Mouse (Mus musculus): ENCODE measurements at regions not wholly inside any gene's neighbourhood (a gene's known extent, or its start where the extent isn't known, plus 50 kb on each side); places are given as distances from the start of the nearest gene placed in this dataset.

DNA sequence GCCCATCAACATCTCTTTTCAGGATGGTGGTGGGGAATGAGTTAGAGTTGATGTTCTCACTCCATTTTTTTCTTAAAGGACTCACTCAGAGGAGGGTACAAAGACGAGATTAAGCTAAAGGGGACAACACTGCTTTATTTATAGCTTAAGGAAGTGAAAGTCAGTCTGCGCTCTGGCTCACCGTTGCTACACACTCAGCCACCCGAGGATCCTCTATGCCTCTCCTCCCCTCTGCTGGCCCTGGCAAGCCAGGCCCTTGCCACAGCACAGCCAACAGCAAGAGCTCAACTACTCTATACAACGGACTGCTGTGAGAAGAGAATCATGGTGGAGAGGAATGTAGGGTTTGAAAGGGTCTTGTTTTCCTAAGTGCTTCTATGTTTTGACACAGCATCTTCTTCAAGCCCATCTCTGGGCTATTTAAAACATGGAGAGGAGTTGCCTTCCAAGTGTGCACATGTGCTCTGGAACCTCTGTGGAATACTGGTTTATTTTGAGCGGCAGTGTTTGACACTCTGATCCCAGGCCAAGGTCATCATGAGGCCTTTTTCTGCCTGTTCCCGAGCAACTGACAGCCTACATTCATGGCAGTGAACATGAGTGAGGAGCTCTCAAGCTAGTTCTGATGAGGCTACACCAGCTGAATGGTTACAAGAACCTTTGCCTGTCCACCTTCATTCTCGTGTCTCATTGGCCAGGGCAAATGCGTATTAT lies 291.9 kb upstream of the Klf4 start:
- no peak for DNase-seq (ENCODE audit: low read depth, low spot score)

DNA sequence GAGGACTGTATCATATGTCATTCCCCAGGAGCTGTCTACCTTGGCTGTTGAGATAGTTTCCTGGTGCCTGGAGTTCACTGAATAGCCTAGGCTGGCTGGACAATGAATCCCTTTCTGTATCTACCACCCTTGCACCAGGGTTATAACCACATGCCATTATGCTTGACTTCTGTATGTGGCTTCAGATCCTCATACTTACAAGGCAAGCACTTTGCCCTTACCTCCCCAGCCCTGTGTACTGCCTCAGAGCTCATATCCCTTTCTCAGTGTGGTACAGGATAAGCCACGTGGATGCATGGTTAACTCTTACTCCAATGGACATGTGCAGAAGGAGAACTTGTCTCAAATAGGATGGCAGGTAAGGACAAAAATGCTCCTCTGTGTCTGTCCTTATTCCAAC lies 291.3 kb upstream of the Klf4 start:
- no peak for DNase-seq (ENCODE audit: low read depth, low spot score)

DNA sequence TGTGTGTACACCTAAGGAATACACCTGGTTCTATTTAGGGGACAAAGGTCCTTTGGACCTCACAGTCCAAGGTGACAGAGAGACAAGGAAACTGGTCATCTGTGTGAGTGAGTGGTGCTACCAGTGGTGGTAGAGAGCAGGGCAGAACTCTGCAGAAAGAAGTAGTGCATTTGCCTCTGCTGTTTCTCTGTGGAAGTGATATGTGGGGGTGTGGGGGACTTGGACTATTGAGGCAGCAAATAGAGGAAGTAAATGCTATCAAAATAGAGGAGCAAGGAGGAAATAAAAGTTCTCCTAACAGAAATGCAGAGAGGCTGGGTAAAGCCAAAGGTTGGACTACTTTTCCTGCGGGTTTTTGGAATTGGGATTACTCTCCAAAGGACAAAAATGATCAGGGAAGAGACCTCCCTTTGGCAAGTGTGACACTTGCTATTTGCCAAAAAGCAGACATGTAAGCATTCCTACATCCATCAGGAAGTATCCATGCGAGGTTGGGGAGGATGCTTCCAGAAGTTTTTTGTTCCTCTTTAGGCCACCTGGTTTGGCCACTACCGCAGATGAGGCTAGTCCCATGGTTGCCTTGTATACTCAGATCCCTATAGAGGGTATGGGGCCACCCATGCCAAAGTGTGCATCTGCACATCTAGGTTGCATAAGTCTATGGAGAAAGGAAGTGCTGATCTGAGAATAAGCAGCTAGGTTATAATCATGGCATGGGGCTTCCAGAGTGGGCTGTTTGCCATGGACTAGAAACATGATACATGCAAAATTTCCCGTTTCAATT lies 285.0 kb upstream of the Klf4 start:
- DNase-seq (ENCODE audit: low read depth, low spot score) = no peak

DNA sequence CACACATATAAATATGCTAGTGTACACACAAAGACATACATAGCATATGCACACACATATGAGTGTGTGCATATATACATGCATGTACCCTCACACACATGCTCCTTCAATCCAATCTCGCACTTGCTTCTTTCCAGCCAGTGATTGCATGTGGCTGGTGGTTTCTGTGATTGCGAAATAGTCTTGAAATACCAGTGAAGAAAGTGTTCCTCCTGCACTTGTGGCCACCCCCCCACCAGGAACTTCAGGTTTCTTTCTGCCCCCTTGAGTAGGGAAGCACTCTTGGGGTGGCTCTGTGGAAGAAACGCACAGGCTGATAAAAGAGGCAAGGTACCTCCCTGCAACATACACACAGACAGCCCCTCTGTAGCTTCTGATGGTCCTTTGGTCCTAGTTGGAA lies 283.6 kb upstream of the Klf4 start:
- DNase-seq (ENCODE audit: low read depth, low spot score) = no peak

DNA sequence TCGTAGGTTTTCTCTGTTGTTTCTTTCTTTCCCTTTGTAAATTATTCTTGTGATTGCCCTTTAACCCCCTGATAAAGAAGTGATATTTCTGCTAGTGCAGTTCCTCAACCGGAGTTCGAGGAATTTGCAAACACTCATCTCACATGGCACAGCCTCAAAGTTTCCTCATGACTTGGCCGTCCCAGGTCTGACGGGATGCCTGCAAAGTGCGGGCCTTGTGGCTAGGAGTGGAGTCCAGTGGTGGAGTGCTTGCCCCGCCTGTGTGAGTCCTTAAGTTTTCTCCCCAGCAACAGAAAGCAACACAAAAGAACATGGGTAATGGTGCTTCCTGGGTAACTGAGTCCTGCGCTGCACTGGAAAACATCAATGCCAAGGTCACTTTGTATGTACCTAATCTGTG lies 280.6 kb upstream of the Klf4 start:
- DNase-seq (ENCODE audit: low read depth, low spot score) = no peak

DNA sequence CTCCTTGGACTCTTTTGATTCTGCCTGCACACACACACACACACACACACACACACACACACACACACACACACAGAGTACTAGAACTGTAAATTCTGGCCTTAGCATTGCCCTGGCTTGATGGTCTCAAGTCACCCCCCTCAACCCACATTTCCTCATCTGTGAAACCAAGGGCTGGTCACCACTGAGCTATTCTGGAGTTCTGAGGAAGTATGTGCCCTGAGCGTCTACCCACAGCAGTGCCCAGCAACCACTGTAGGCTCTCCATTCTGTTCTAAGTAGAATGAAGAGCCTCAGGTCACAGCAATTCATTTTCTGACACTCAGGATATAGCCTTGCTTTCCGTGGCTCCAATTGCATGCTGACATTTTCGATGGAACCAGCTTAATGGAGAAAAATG lies 279.4 kb upstream of the Klf4 start:
- no peak for DNase-seq (ENCODE audit: low read depth, low spot score)

DNA sequence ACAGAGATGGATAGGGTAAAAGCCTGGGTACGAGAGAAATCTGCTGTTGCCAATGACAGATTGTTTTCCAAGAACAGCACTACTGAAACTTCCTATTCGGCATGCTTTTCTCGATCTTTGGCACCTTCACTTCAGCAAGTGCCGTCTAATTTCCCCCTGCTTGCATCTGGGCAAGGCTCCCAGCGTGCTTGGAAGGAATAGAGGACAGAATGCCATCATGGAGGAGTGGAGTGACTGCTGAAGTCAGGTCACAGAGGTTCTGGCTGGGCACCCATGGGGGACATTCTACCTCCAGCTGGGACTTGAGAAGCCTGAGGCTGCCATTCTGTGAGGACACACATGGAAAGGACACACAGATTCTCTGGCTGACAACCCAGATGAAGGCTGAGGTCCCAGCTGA lies 276.2 kb upstream of the Klf4 start:
- DNase-seq (ENCODE audit: low read depth, low spot score) = no peak

DNA sequence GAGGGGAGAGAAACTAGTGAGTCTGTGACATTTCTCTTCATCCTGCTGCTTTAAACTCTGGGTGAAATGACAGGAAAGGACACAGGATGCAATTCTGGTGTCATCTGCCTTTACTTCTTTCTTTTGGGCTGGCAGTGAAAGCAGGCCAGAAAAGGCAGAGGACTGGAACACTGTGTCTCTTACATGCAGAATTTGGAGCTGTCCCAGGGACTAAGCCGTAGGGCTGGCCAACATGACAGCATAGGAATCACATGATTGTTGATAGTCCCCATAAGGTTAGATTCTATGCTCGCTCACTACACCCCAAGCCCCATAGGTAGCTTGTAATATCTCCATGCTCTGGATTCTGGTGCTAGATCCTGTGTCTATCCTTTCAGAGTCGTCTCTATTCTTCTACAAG lies 274.5 kb upstream of the Klf4 start:
- DNase-seq (ENCODE audit: low read depth, low spot score) = no peak

DNA sequence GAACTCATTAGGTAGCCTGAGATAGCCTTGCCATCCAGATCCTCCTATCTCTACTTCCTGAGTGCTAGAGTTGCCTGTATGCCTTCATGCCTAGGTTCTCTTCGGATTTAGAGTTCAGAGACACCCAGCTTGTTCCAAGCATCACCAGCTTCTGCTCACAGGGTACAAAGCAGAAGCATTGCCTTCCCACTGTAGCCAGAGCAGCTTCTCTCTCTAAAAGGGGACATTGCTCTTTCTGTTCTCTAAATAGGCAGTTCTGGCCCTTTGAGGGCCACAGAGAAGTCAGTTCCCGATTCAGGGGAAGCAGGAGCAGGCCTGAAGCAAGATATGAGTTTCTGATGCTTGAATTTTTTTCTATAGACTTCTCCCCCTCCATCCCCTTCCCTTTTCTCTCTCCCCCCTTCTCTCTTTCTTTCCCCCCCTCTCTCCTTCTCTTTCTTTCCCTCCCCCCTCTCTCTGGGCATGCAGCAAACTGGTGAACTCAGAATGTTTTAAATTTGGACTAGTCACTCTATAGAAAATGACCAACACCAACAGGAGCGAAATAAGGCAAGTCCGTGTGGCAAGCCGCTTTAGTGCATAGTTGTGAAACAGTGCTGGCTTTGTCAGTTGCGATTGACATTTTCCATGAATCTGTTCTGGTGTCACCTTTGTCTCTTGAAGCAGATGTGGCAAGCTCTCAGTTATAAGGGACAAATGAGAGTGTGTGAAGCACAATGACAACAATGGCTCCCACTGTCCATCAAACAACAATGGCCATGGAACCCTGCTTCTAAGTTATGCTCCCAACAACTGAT lies 273.2 kb upstream of the Klf4 start:
- DNase-seq (ENCODE audit: low read depth, low spot score) = no peak

DNA sequence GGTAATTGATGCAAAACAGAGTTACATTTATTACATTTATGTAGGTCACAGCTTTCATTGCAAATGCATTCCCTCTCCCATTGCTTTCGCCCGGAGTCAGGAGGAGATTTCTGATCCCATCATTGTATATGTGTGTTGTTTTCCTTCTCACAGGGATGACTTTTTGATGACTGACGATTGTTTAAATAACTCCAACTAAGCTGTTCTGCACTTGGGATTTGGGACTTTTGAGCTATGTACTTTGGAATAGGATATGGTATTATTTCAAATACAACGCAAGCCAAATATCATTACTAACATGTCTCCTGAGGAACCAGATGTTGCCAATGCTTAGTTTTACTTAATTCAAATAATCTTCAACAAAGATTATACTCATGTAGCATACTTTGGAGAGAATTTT lies 269.8 kb upstream of the Klf4 start:
- no peak for DNase-seq (ENCODE audit: low read depth, low spot score)

DNA sequence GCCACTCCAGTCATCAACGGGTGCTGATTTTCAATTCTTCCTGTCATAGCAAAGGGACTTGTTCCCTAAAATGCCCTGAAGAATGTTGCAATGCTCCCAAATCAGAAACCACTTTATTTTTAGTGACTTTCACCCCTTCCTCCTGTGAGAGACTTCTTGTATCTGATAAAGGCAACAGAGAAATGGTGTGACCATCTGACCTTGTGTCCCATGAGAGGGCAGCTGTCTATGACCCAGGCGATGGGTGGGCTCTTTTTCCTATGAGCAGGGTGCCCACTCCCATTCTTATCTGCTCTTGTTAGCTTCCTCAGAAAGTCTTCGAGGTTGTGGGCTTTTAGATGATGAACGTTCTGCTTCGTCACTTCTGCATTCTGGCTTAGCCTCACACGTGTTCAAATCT lies 265.8 kb upstream of the Klf4 start:
- no peak for DNase-seq (ENCODE audit: low read depth, low spot score)

DNA sequence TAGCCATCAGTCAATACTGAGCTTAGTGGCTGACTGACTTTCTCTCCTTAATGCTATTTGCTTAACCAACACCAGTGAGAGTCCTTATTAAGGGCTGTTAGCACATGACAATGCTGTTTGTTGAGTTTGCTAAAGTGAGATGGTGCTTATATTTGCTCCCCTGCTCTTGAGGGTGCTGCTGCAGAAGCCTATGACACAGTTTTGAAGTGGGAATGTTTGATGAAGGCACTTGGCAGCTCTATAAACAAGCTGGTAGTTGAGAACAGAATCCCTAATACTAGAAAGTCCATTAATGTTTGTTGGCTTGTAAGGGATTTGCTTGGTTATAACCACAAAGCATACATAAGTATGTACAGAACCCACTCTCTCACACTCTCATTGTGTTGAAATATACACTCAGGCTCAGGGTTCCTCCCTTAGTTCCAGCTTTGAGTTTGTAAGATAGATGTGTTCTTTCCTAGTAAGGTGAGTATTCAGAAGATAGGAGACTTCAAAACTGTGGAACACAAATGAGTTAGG lies 249.1 kb upstream of the Klf4 start:
- no peak for DNase-seq (ENCODE audit: low read depth, low spot score)

DNA sequence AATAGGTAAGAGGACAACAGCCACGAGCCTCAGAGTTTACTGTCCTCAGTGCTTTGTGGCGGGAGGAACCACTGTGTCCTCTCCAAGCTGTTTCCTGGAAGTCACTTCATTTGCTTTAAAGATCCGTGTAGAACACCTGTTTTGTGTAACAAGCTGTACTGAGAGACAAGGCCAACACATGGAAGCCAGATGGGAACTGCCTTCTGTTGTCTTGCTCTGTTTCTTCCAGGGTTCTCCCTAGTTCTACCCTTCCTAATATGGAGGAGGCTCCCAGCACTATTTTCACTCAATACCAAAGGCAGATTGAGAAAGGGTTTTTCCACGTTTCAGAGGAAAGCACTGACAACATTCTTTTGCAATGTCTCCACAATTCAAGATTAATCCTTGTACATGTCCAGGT lies 247.3 kb upstream of the Klf4 start:
- no peak for DNase-seq (ENCODE audit: low read depth, low spot score)

DNA sequence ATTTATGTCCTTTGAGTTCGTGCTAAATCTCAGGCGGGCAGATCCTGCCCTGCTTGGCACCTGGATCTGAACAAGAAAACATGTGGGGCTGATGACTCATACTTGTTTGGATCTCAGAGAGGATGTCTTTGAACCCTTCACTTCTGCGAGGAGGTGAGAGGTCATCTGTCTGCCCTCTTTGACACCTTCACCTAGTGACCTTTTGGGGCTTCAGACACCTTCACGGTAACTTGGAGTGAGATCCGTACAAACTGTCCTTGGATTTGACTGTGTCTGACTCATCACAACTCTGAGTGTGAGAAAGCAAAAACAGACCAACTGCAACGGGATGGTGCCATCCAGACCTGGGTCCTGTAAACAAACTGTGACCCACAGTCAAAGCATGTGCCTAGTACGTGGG lies 243.6 kb upstream of the Klf4 start:
- no peak for DNase-seq (ENCODE audit: low read depth, low spot score)

DNA sequence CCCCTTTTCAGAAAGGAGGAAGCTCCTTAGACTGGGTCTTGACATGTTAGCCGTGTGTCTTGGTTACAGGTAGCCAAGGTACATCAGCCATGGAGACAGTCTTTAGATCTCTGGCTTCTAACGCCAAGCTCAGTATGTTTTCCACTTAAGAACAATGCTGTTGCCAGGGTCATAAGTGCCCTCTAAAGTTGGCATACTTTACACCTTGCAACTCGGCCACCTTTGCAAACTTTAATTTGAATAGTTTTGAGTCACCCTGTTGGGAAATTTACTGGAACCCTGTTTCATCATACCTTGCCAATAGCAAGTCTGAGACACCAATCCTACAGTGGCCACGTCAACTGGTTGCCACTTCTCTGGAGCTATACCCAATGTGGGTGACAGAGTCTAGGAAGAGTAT lies 242.3 kb upstream of the Klf4 start:
- no peak for DNase-seq (ENCODE audit: low read depth, low spot score)

DNA sequence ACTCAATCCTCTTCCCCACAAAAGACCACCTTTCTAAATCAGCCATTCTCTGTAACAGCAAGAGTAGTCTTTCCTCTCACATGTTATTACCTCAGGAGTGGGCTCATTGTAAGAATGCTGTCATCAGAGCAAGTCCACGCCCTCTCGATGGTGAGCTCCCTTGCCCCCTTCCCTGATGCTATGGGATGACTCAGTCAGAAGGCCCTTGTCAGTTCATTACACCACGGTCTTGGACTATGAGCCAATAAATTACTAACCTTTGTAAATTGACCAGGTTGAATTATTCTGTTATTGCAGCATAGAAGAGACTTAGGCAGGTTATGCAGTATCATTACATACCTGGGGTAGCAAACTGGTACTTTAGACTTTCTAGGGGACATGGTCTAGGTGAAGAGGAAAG lies 237.4 kb upstream of the Klf4 start:
- DNase-seq (ENCODE audit: low read depth, low spot score) = no peak

DNA sequence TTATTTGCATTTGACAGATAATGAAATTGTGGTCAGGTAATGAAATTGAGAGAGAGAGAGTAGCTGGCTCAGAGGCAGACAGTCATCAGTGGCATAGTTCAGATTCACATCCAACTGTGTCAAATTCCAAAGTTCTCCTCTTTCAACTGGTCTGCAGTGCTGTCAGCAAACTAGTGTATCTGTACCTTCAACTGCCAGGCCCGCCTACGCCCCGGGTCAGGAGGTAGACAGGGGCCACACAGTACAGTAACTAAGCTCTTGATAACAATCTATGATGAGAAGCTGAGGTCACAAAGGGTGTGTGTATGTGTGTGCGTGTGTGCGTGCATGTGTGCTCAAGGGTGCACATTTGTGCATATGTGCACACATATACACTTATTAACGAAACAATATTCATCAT lies 236.1 kb upstream of the Klf4 start:
- no peak for DNase-seq (ENCODE audit: low read depth, low spot score)

DNA sequence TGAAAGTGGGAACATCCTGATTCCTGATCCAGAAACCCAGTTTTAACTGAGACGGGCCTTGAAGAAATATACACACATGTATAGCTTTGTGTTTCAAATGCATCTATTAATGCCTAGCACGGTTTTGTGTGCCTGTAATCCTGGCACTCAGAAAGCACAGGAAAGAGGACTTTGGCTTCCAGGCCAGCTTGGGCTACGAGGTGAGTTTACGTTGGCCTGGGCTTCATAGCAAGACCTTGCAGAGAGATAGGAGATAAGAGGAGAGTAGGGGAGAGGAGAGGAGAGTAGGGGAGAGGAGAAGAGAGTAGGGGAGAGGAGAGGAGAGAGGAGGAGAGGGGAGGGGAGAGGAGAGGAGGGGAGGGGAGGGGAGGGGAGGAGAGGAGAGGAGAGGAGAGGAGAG lies 234.9 kb upstream of the Klf4 start:
- DNase-seq (ENCODE audit: low read depth, low spot score) = no peak

DNA sequence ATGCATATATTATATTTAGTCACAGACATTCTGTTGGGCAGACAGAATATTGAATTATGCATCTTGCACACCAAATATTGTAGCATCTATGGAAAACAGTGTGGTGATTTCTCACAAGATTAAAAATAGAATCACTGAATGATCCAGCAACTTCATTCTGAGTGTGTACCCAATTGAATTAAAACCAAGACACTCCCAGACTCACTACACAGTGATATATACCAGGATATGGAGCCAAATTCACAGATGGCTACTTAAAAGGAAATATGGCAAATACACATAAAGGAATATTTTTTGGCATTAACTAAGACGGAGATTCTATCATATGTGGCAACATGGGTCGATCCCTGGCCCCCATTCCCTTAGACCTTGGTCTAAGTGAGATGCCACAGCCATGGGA lies 233.5 kb upstream of the Klf4 start:
- no peak for DNase-seq (ENCODE audit: low read depth, low spot score)

DNA sequence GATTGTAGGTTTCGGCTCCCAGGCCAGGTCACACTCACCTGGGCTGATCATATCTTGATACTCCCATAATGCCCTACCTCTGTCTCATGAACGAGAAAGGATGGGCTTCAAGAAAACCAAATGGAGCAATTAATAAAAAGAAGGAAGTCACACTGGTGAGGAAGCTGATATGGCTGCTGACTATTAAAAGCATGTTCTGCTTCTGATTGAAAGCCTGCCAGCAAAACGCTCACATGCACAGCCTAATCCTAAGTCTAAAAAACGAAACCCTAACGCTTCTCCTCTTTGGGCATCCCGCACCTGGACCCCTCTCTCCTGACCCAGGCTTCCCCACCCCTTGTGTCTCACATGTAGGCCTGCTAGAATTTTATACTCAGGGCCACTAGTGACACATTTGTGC lies 230.8 kb upstream of the Klf4 start:
- DNase-seq (ENCODE audit: low read depth, low spot score) = no peak

DNA sequence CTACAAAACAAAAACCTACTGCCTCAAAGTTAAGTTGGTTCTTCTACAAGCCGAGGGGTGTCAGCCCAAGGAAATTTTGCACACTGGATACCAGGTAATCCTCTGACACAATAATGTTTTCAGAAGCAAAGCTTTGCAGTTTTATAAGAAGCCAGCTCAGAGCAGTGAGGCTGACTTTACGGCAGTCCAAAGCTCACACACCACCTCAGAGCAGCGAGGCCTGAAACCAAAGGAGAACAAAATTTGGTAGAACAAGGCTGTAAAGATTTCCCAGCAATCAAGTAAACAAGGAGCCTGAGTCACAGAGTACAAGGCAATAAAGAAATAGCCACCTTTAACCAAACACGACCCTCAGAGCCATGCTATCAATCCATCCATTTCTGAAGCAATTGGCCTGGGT lies 230.1 kb upstream of the Klf4 start:
- no peak for DNase-seq (ENCODE audit: low read depth, low spot score)

DNA sequence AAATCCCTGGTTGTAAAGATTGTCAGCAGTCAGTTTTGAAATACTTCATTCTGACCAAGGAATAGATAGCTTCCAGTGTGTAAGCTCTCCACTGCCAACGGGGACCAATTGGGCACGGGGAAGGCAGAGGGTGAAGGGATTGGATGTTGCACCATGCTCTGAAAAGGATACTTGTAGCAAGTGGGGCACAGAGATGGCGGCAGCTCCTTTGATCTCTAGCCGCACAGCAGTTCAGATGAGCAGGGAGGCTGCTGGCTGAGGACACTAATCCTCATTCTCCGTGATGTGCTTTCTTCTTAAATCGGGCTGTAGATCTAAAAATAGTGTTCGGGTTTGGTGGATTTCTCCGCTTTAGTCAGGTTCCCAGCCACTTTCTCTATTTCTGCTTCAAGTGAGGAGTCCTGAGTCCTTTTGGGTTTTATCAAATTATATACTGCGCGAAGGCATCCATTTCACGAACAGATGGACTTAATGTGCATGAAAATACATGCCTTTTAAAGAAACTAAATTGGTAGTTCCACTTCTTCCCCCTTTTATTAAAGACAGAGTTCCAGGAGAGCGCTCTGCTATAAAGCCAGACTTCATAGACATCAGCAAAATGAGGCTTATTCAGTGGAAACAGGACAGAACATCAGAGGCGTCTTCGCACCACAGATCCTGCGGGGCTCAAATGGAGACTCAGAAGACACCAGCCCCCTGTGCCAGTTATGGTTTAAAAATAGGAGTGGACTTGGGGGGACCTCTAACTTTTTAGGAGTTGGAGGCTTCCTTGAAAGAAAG lies 225.1 kb upstream of the Klf4 start:
- no peak for DNase-seq (ENCODE audit: low read depth, low spot score)
